Mouse (Mus musculus): Measurements from ENCODE around the gene Ccdc88c. TPM values are rescaled to one million over a fixed set of nuclear protein-coding genes. Genes with fewer than 3 reads are reported as not detected.

The Ccdc88c gene
- polyA plus RNA-seq, 1 experiment from 2014 or later: 6.9 TPM

GRCm38 (mm10) chr12:100945501-100945900 lies 83.4 kb downstream of the Ccdc88c start:
- no peaks in the 10 kb centered on the region for H3K4me1 ChIP-seq (ENCODE audit: control insufficient read depth, insufficient read depth, low read length)
- DNase-seq (ENCODE audit: low spot score) (no peak), ATAC-seq (ENCODE audit: low read depth) (no peak)
- H3K4me2 ChIP-seq (ENCODE audit: low read depth, low read length): no peak overlapping the region
- H3K27ac ChIP-seq (replicated peaks; ENCODE audit: low read depth, low read length): no peak overlapping the region
- H3K27me3 ChIP-seq (replicated peaks; ENCODE audit: control insufficient read depth, insufficient read depth, low read length): no peaks in the 10 kb centered on the region
- 83% methylated on average over 12 of the region's 12 CpGs for WGBS
- no peak overlapping the region for H3K4me3 ChIP-seq (ENCODE audit: low read depth, low read length)
- H3K36me3 ChIP-seq (ENCODE audit: control insufficient read depth, insufficient read depth, low read length): no peaks in the 10 kb centered on the region
- H3K9me3 ChIP-seq (ENCODE audit: control insufficient read depth, low read length): no peaks in the 10 kb centered on the region
- H3K9ac ChIP-seq (ENCODE audit: low read depth, low read length): no peak overlapping the region

- WGBS: 88% methylated on average over 21 of the region's 21 CpGs
- Histone ChIP-seq H3K9ac (ENCODE audit: low read depth, low read length) (no peak overlapping the region), H3K27me3 (replicated peaks; ENCODE audit: control insufficient read depth, insufficient read depth, low read length) (no peaks in the 10 kb centered on the region), H3K36me3 (ENCODE audit: control insufficient read depth, insufficient read depth, low read length) (no peaks in the 10 kb centered on the region), H3K4me2 (ENCODE audit: low read depth, low read length) (no peak overlapping the region), H3K27ac (replicated peaks; ENCODE audit: low read depth, low read length) (no peak overlapping the region), H3K4me3 (ENCODE audit: low read depth, low read length) (no peak overlapping the region), H3K4me1 (ENCODE audit: control insufficient read depth, insufficient read depth, low read length) (no peaks in the 10 kb centered on the region), H3K9me3 (ENCODE audit: control insufficient read depth, low read length) (no peaks in the 10 kb centered on the region)
- ATAC-seq (ENCODE audit: low read depth): no peak
- DNase-seq (ENCODE audit: low spot score): no peak
Measured at GRCm38 (mm10) chr12:100944921-100945336, 83.9 kb downstream of the Ccdc88c start.

GRCm38 (mm10) chr12:100943146-100943545 lies 85.7 kb downstream of the Ccdc88c start:
- no peak overlapping the region for H3K4me3 ChIP-seq (ENCODE audit: low read depth, low read length)
- no peak overlapping the region for H3K4me2 ChIP-seq (ENCODE audit: low read depth, low read length)
- H3K36me3 ChIP-seq (ENCODE audit: control insufficient read depth, insufficient read depth, low read length): no peaks in the 10 kb centered on the region
- WGBS: 84% methylated on average over 4 of the region's 4 CpGs
- ATAC-seq (ENCODE audit: low read depth) (no peak), DNase-seq (ENCODE audit: low spot score) (no peak)
- H3K9me3 ChIP-seq (ENCODE audit: control insufficient read depth, low read length): no peaks in the 10 kb centered on the region
- H3K9ac ChIP-seq (ENCODE audit: low read depth, low read length): no peak overlapping the region
- H3K4me1 ChIP-seq (ENCODE audit: control insufficient read depth, insufficient read depth, low read length): no peaks in the 10 kb centered on the region
- no peaks in the 10 kb centered on the region for H3K27me3 ChIP-seq (replicated peaks; ENCODE audit: control insufficient read depth, insufficient read depth, low read length)
- no peak overlapping the region for H3K27ac ChIP-seq (replicated peaks; ENCODE audit: low read depth, low read length)

- no peak for ATAC-seq (ENCODE audit: low read depth)
- no peaks in the 10 kb centered on the region for H3K36me3 ChIP-seq (ENCODE audit: control insufficient read depth, insufficient read depth, low read length)
Measured at GRCm38 (mm10) chr12:100941361-100941760, 87.5 kb downstream of the Ccdc88c start.

GRCm38 (mm10) chr12:100937441-100938360 lies 91.2 kb downstream of the Ccdc88c start:
- H3K9me3 ChIP-seq (ENCODE audit: control insufficient read depth, low read length): no peaks in the 10 kb centered on the region
- no peak overlapping the region for H3K4me3 ChIP-seq (ENCODE audit: low read depth, low read length)
- WGBS: 65% methylated on average over 19 of the region's 21 CpGs
- H3K9ac ChIP-seq (ENCODE audit: low read depth, low read length): no peak overlapping the region
- peak; percentile 64 for ATAC-seq (ENCODE audit: low read depth)
- peak overlapping the region; percentile 68 for H3K27ac ChIP-seq (replicated peaks; ENCODE audit: low read depth, low read length)
- H3K27me3 ChIP-seq (replicated peaks; ENCODE audit: control insufficient read depth, insufficient read depth, low read length): no peaks in the 10 kb centered on the region
- DNase-seq (ENCODE audit: low spot score): peak; percentile 63
- no peak overlapping the region for H3K4me2 ChIP-seq (ENCODE audit: low read depth, low read length)
- no peaks in the 10 kb centered on the region for H3K36me3 ChIP-seq (ENCODE audit: control insufficient read depth, insufficient read depth, low read length)
- no peaks in the 10 kb centered on the region for H3K4me1 ChIP-seq (ENCODE audit: control insufficient read depth, insufficient read depth, low read length)

More at GRCm38 (mm10) chr12:100941361-100941760, 87.5 kb downstream of the Ccdc88c start:
- H3K4me2 ChIP-seq (ENCODE audit: low read depth, low read length): no peak overlapping the region
- no peak for DNase-seq (ENCODE audit: low spot score)
- H3K4me1 ChIP-seq (ENCODE audit: control insufficient read depth, insufficient read depth, low read length): no peaks in the 10 kb centered on the region
- no peak overlapping the region for H3K4me3 ChIP-seq (ENCODE audit: low read depth, low read length)
- H3K9me3 ChIP-seq (ENCODE audit: control insufficient read depth, low read length): no peaks in the 10 kb centered on the region
- no peaks in the 10 kb centered on the region for H3K27me3 ChIP-seq (replicated peaks; ENCODE audit: control insufficient read depth, insufficient read depth, low read length)
- 84% methylated on average over 3 of the region's 3 CpGs for WGBS
- H3K9ac ChIP-seq (ENCODE audit: low read depth, low read length): no peak overlapping the region
- H3K27ac ChIP-seq (replicated peaks; ENCODE audit: low read depth, low read length): no peak overlapping the region

GRCm38 (mm10) chr12:100936737-100937136 lies 92.1 kb downstream of the Ccdc88c start:
- ATAC-seq (ENCODE audit: low read depth): no peak
- no peak overlapping the region for H3K27ac ChIP-seq (replicated peaks; ENCODE audit: low read depth, low read length)

GRCm38 (mm10) chr12:100936116-100936515 lies 92.7 kb downstream of the Ccdc88c start:
- WGBS: 13% methylated on average over 2 of the region's 2 CpGs

More at GRCm38 (mm10) chr12:100936737-100937136, 92.1 kb downstream of the Ccdc88c start:
- H3K27me3 ChIP-seq (replicated peaks; ENCODE audit: control insufficient read depth, insufficient read depth, low read length): no peaks in the 10 kb centered on the region
- H3K4me3 ChIP-seq (ENCODE audit: low read depth, low read length): no peak overlapping the region
- WGBS: 77% methylated on average over 4 of the region's 4 CpGs
- no peaks in the 10 kb centered on the region for H3K4me1 ChIP-seq (ENCODE audit: control insufficient read depth, insufficient read depth, low read length)
- no peak for DNase-seq (ENCODE audit: low spot score)
- no peak overlapping the region for H3K4me2 ChIP-seq (ENCODE audit: low read depth, low read length)
- H3K9ac ChIP-seq (ENCODE audit: low read depth, low read length): no peak overlapping the region
- no peaks in the 10 kb centered on the region for H3K9me3 ChIP-seq (ENCODE audit: control insufficient read depth, low read length)
- H3K36me3 ChIP-seq (ENCODE audit: control insufficient read depth, insufficient read depth, low read length): no peaks in the 10 kb centered on the region

GRCm38 (mm10) chr12:100934796-100935195 lies 94.1 kb downstream of the Ccdc88c start:
- 64% methylated on average over 5 of the region's 5 CpGs for WGBS
- H3K4me2 ChIP-seq (ENCODE audit: low read depth, low read length): no peak overlapping the region
- H3K27ac ChIP-seq (replicated peaks; ENCODE audit: low read depth, low read length): no peak overlapping the region
- no peak overlapping the region for H3K4me3 ChIP-seq (ENCODE audit: low read depth, low read length)
- H3K27me3 ChIP-seq (replicated peaks; ENCODE audit: control insufficient read depth, insufficient read depth, low read length): no peaks in the 10 kb centered on the region
- no peak for DNase-seq (ENCODE audit: low spot score)
- ATAC-seq (ENCODE audit: low read depth): no peak
- H3K36me3 ChIP-seq (ENCODE audit: control insufficient read depth, insufficient read depth, low read length): no peaks in the 10 kb centered on the region
- no peaks in the 10 kb centered on the region for H3K9me3 ChIP-seq (ENCODE audit: control insufficient read depth, low read length)
- no peaks in the 10 kb centered on the region for H3K4me1 ChIP-seq (ENCODE audit: control insufficient read depth, insufficient read depth, low read length)
- H3K9ac ChIP-seq (ENCODE audit: low read depth, low read length): no peak overlapping the region

More at GRCm38 (mm10) chr12:100936116-100936515, 92.7 kb downstream of the Ccdc88c start:
- ATAC-seq (ENCODE audit: low read depth): peak; percentile 13; the same call in 1 of the 2 replicates
- Histone ChIP-seq H3K27me3 (replicated peaks; ENCODE audit: control insufficient read depth, insufficient read depth, low read length) (no peaks in the 10 kb centered on the region), H3K9ac (ENCODE audit: low read depth, low read length) (no peak overlapping the region), H3K4me3 (ENCODE audit: low read depth, low read length) (no peak overlapping the region), H3K4me2 (ENCODE audit: low read depth, low read length) (no peak overlapping the region), H3K27ac (replicated peaks; ENCODE audit: low read depth, low read length) (no peak overlapping the region), H3K9me3 (ENCODE audit: control insufficient read depth, low read length) (no peaks in the 10 kb centered on the region), H3K36me3 (ENCODE audit: control insufficient read depth, insufficient read depth, low read length) (no peaks in the 10 kb centered on the region), H3K4me1 (ENCODE audit: control insufficient read depth, insufficient read depth, low read length) (no peaks in the 10 kb centered on the region)
- peak; percentile 75 for DNase-seq (ENCODE audit: low spot score)
